Mouse (Mus musculus): Measurements from ENCODE around the gene Gm20388.

Gm20388 gene

GRCm38 (mm10) chr8:122068609-122069008 is 2158.0 kb downstream of the Gm20388 start:
- no peak for DNase-seq (ENCODE audit: low read depth, low spot score)

- DNase-seq (ENCODE audit: low read depth, low spot score) = peak; percentile 58
Measured at GRCm38 (mm10) chr8:122069281-122069680, 2158.6 kb downstream of the Gm20388 start.

- DNase-seq (ENCODE audit: low read depth, low spot score) = no peak
Measured at GRCm38 (mm10) chr8:122071193-122071592, 2160.6 kb downstream of the Gm20388 start.

GRCm38 (mm10) chr8:122073964-122074363 is 2163.3 kb downstream of the Gm20388 start:
- no peak for DNase-seq (ENCODE audit: low read depth, low spot score)

GRCm38 (mm10) chr8:122074442-122074841 is 2163.8 kb downstream of the Gm20388 start:
- no peak for DNase-seq (ENCODE audit: low read depth, low spot score)

GRCm38 (mm10) chr8:122074977-122075376 is 2164.3 kb downstream of the Gm20388 start:
- no peak for DNase-seq (ENCODE audit: low read depth, low spot score)

- no peak for DNase-seq (ENCODE audit: low read depth, low spot score)
Measured at GRCm38 (mm10) chr8:122076183-122076842, 2165.7 kb downstream of the Gm20388 start.

- no peak for DNase-seq (ENCODE audit: low read depth, low spot score)
Measured at GRCm38 (mm10) chr8:122078321-122078720, 2167.7 kb downstream of the Gm20388 start.

- no peak for DNase-seq (ENCODE audit: low read depth, low spot score)
Measured at GRCm38 (mm10) chr8:122079093-122079492, 2168.5 kb downstream of the Gm20388 start.

GRCm38 (mm10) chr8:122080347-122080746 is 2169.7 kb downstream of the Gm20388 start:
- DNase-seq (ENCODE audit: low read depth, low spot score) = no peak

GRCm38 (mm10) chr8:122083401-122083800 is 2172.8 kb downstream of the Gm20388 start:
- no peak for DNase-seq (ENCODE audit: low read depth, low spot score)

- no peak for DNase-seq (ENCODE audit: low read depth, low spot score)
Measured at GRCm38 (mm10) chr8:122084145-122084544, 2173.5 kb downstream of the Gm20388 start.

GRCm38 (mm10) chr8:122084726-122085410 is 2174.2 kb downstream of the Gm20388 start:
- DNase-seq (ENCODE audit: low read depth, low spot score) = peak; percentile 89

- DNase-seq (ENCODE audit: low read depth, low spot score) = no peak
Measured at GRCm38 (mm10) chr8:122086064-122086463, 2175.4 kb downstream of the Gm20388 start.

- no peak for DNase-seq (ENCODE audit: low read depth, low spot score)
Measured at GRCm38 (mm10) chr8:122088631-122089030, 2178.0 kb downstream of the Gm20388 start.

GRCm38 (mm10) chr8:122089186-122089700 is 2178.6 kb downstream of the Gm20388 start:
- no peak for DNase-seq (ENCODE audit: low read depth, low spot score)

GRCm38 (mm10) chr8:122092476-122092875 is 2181.8 kb downstream of the Gm20388 start:
- DNase-seq (ENCODE audit: low read depth, low spot score) = no peak

- DNase-seq (ENCODE audit: low read depth, low spot score) = no peak
Measured at GRCm38 (mm10) chr8:122098766-122099165, 2188.1 kb downstream of the Gm20388 start.

- DNase-seq (ENCODE audit: low read depth, low spot score) = no peak
Measured at GRCm38 (mm10) chr8:122099711-122100220, 2189.1 kb downstream of the Gm20388 start.

GRCm38 (mm10) chr8:122101816-122102215 is 2191.2 kb downstream of the Gm20388 start:
- no peak for DNase-seq (ENCODE audit: low read depth, low spot score)

GRCm38 (mm10) chr8:122102286-122102685 is 2191.6 kb downstream of the Gm20388 start:
- no peak for DNase-seq (ENCODE audit: low read depth, low spot score)

GRCm38 (mm10) chr8:122103241-122103640 is 2192.6 kb downstream of the Gm20388 start:
- no peak for DNase-seq (ENCODE audit: low read depth, low spot score)

- no peak for DNase-seq (ENCODE audit: low read depth, low spot score)
Measured at GRCm38 (mm10) chr8:122104658-122105057, 2194.0 kb downstream of the Gm20388 start.
